Mouse (Mus musculus) heart, adult 11 months (tissue): Measurements from ENCODE around the gene Gm6760.

Experiments
- DNase-seq: peaks from one replicate; pipeline ENCODE4 v3.0.0; 2022

Gene Gm6760

DNA sequence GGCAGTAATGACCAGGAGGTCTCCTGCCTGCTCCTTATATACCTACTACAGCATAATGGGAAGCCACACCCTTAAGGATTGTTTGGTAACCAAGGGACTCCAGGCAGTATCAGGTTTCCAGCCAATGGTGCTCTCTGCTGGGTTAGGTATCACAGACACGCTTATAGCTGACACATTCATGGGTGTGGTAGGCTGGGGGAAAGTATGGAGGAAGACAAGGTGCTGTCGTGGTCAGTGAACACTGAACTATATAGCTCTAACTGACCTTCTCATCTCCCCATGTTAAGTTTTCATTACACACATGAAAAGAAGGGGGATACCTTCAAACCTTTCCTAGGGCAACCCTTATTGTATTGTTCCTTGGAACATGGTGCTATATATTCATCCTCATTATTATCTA, at the start of gene Gm6760:
Gene Gm6760 (minus strand): TSS at position 101 of the 400 bp plus-strand sequence.
- DNase-seq, result no peak

DNA sequence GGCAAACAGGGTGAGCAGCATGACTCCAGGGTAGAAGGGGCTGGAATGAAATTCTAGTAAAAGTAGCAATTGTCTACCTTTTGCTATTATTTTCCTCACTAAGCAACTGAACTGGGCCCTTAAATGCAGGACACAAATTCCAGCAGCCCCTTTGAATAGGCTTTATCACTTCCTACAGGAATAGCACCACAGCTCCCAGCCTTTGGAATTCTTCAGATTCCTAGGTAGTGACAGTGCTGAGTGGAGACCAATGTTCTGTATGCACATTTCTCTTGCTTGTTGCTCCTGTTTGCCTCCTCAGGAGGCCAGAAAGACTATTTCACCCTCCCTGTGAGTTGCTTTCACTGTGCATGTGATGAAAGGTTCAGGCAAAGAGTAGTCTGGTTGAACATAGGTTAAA, 29.2 kb upstream of the Gm6760 start:
- no peak for DNase-seq

DNA sequence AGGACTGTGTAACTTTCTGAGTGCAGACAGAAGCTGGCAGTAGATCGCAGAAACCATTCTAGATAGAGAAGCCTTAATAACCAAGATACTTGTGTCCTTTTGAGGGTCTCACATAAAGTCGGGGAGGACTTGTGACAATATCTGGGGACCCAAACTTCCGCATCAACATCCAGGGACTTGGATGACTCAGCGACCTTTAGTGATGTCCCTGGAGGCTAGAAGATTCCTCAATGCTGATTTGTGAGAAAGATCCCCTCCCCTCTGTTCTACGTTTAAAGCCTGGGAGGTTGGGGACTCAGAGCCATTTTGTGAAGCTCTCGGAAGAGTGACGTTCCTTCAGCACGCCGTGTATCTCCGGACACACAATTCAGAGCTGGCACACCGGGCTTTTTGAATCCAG, 21.2 kb upstream of the Gm6760 start, which contains the start of gene 3830417A13Rik:
Gene 3830417A13Rik (plus strand): TSS at position 301 of the 400 bp plus-strand sequence.
- DNase-seq, result no peak
